Mouse (Mus musculus): ENCODE measurements at regions not wholly inside any gene's neighbourhood (a gene's known extent, or its start where the extent isn't known, plus 50 kb on each side); places are given as distances from the start of the nearest gene placed in this dataset.

DNA sequence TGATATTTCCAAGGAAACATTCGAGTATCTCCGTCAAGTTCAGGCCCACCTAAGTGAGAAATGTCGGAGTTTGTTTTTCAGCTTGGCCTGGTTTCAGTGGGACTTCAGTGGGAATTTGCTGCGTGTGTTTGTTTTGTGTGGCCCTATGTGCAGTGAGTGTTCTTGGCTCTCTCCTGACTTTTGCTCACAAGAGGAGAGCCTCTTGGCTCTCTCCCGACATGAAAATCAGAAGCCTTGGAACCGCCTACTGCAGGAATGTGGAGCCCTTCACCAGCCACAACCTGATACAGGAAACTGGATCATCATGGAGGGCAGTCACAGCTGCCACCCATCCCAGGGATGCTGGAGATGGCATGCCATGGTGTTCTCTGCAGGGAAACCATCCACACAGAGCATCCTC, 76.2 kb upstream of the Basp1 start:
- TF ChIP-seq CTCF (IDR thresholded peaks at IDR 0.05; ENCODE audit: low read depth, low read length): no peak
- TF ChIP-seq POLR2A (IDR thresholded peaks at IDR 0.05; ENCODE audit: insufficient read depth, low read length): no peak
- TF ChIP-seq EP300 (IDR thresholded peaks at IDR 0.05; ENCODE audit: insufficient read depth, low read depth, low read length): no peak

All from ES-Bruce4 (cell line).